Mouse (Mus musculus) ES-E14 (cell line): ENCODE results near the gene Shoc2. TPM values are rescaled to one million over a fixed set of nuclear protein-coding genes. Genes with fewer than 3 reads are reported as not detected.

ENCODE experiments used
- DNase-seq: peaks from one replicate; pipeline ENCODE4 v3.0.0-alpha.2; 2013; ENCODE audit warnings: low read depth, low spot score
- H3K27ac ChIP-seq: 2 replicates; pipeline ENCODE4 v1.5.1; 2012; ENCODE audit warnings: low read depth, mild to moderate bottlenecking, low read length, moderate library complexity, mixed read lengths; ENCODE audit not compliant: poor library complexity, insufficient read depth, severe bottlenecking
- H3K36me3 ChIP-seq: 2 replicates; pipeline ENCODE4 v1.6.1; 2012; ENCODE audit warnings: mild to moderate bottlenecking, low read length, moderate library complexity, mixed read lengths; ENCODE audit not compliant: control insufficient read depth, poor library complexity, insufficient read depth, severe bottlenecking
- H3K4me1 ChIP-seq, 2 experiments: fragments of 150-350 bp in 1 of 2; sonication (generic) in 1 of 2; 2 replicates each; pipeline ENCODE4 v1.6.1; 2012; ENCODE audit warnings: low read length in 2 of 2, mild to moderate bottlenecking in 1 of 2, mixed read lengths in 1 of 2; ENCODE audit not compliant: control insufficient read depth in 2 of 2, insufficient read depth in 2 of 2, poor library complexity in 1 of 2
- H3K4me3 ChIP-seq, 2 experiments: fragments of 150-350 bp in 1 of 2; sonication (generic) in 1 of 2; 2 replicates each; pipeline ENCODE4 v1.5.1; 2012; ENCODE audit warnings: low read length in 2 of 2, low read depth in 1 of 2, mild to moderate bottlenecking in 1 of 2, mixed read lengths in 1 of 2; ENCODE audit not compliant: insufficient read depth in 1 of 2, poor library complexity in 1 of 2, severe bottlenecking in 1 of 2
- H3K9ac ChIP-seq: 2 replicates; pipeline ENCODE4 v1.6.1; 2012; ENCODE audit warnings: low read depth, mild to moderate bottlenecking, low read length, mixed read lengths; ENCODE audit not compliant: poor library complexity, insufficient read depth, severe bottlenecking
- H3K9me3 ChIP-seq: fragments of 150-350 bp; sonication (generic); 2 replicates; pipeline ENCODE4 v1.6.1; 2012; ENCODE audit warnings: low read depth, mild to moderate bottlenecking, low read length; ENCODE audit not compliant: control insufficient read depth, insufficient read depth
- CHD2 ChIP-seq: IDR thresholded peaks from 2 replicates; pipeline ENCODE4 v1.6.1; 2014; ENCODE audit warnings: mild to moderate bottlenecking, low read depth, low read length, inconsistent platforms
- HCFC1 ChIP-seq: IDR thresholded peaks from 2 replicates; pipeline ENCODE4 v1.6.1; 2012; ENCODE audit warnings: low read length, inconsistent platforms, borderline replicate concordance; ENCODE audit not compliant: insufficient read depth
- MAFK ChIP-seq: IDR thresholded peaks from 2 replicates; pipeline ENCODE4 v1.6.1; 2014; ENCODE audit warnings: mild to moderate bottlenecking, low read depth, low read length, inconsistent platforms; ENCODE audit not compliant: insufficient read depth
- ZC3H11A ChIP-seq: IDR thresholded peaks from 2 replicates; pipeline ENCODE4 v1.6.1; 2012; ENCODE audit warnings: low read depth, mild to moderate bottlenecking, inconsistent platforms, low read length, borderline replicate concordance
- ZNF384 ChIP-seq: IDR thresholded peaks from 2 replicates; pipeline ENCODE4 v1.6.1; 2012; ENCODE audit warnings: low read depth, low read length, inconsistent platforms
- in situ Hi-C, 2 experiments: fragments of 600-800 bp; cut with MboI; formaldehyde crosslinking; loops; one replicate each; pipeline ENCODE4 v1.15.1; 2025; ENCODE audit warnings: low sequenced_read_pairs in 2 of 2, inconsistent platforms in 1 of 2; ENCODE audit not compliant: unreplicated experiment in 2 of 2
- total RNA-seq: library from RNA; depleted of rRNA; stranded (reverse); fragments of 300-350 nt; gene quantifications from 2 replicates; pipeline ENCODE4 v1.2.3, GENCODE M21; 2012

The Shoc2 gene
- total RNA-seq, 1 experiment, result 26.6 TPM

GRCm38 (mm10) chr19:53942342-53942741 lies 1.8 kb upstream of the Shoc2 start:
- TF ChIP-seq ZNF384 (no peak), ZC3H11A (no peak), HCFC1 (no peak), CHD2 (no peak), MAFK (no peak)

GRCm38 (mm10) chr19:53944786-53945169 lies 672 bp downstream of the Shoc2 start:
- no peaks in the 10 kb centered on the region for H3K9me3 ChIP-seq
- H3K9ac ChIP-seq, result peak overlapping the region; percentile 85
- TF ChIP-seq MAFK (no peak), HCFC1 (no peak), ZNF384 (no peak), CHD2 (no peak), ZC3H11A (no peak)
- H3K4me1 ChIP-seq, result peaks cover 2 to 3% of the 10 kb centered on the region in 2 experiments; a peak in 1 of 4 replicates
- H3K36me3 ChIP-seq, result no peaks in the 10 kb centered on the region
- in situ Hi-C loops, result no loop called here
- peak overlapping the region; percentile 83 for H3K27ac ChIP-seq
- no peak for DNase-seq
- H3K4me3 ChIP-seq, result peak overlapping the region; percentile 79 to 94

More at GRCm38 (mm10) chr19:53942342-53942741, 1.8 kb upstream of the Shoc2 start:
- H3K9ac ChIP-seq, result no peak overlapping the region
- no peaks in the 10 kb centered on the region for H3K36me3 ChIP-seq
- in situ Hi-C loops, result no loop called here
- no peak overlapping the region for H3K4me3 ChIP-seq
- DNase-seq, result no peak
- H3K9me3 ChIP-seq, result no peaks in the 10 kb centered on the region
- peaks cover under 1 to 3% of the 10 kb centered on the region in 2 experiments; a peak in 1 of 4 replicates for H3K4me1 ChIP-seq
- H3K27ac ChIP-seq, result no peak overlapping the region

GRCm38 (mm10) chr19:53945171-53946042 lies 1.3 kb downstream of the Shoc2 start:
- no peak for TF ChIP-seq HCFC1
- no peak for TF ChIP-seq ZC3H11A
- no peak for TF ChIP-seq MAFK
- 0 out of 2 replicates have a peak, but pooled peaks have one; percentile 28 for TF ChIP-seq CHD2
- TF ChIP-seq ZNF384, result peak; percentile 80
- in situ Hi-C loops, result no loop called here

GRCm38 (mm10) chr19:53957513-53957912 lies 13.4 kb downstream of the Shoc2 start:
- DNase-seq, result no peak
- Histone ChIP-seq H3K9me3 (no peaks in the 10 kb centered on the region), H3K4me3 (no peak overlapping the region), H3K9ac (no peak overlapping the region), H3K36me3 (no peaks in the 10 kb centered on the region), H3K4me1 (peaks cover 0 to 2% of the 10 kb centered on the region in 2 experiments; a peak in 1 of 4 replicates), H3K27ac (no peak overlapping the region)
- TF ChIP-seq ZNF384 (no peak), ZC3H11A (no peak), CHD2 (no peak), MAFK (no peak), HCFC1 (no peak)
- in situ Hi-C loops, result no loop called here

More at GRCm38 (mm10) chr19:53945171-53946042, 1.3 kb downstream of the Shoc2 start:
- Histone ChIP-seq H3K4me1 (peaks cover 2 to 3% of the 10 kb centered on the region in 2 experiments; a peak in 1 of 4 replicates), H3K9me3 (no peaks in the 10 kb centered on the region), H3K27ac (peak overlapping the region; percentile 83), H3K9ac (peak overlapping the region; percentile 85), H3K4me3 (peak overlapping the region; percentile 79 to 94), H3K36me3 (no peaks in the 10 kb centered on the region)
- DNase-seq, result peak; percentile 70
